Mouse (Mus musculus): ENCODE data around the gene Atp2b2.

The Atp2b2 gene

DNA sequence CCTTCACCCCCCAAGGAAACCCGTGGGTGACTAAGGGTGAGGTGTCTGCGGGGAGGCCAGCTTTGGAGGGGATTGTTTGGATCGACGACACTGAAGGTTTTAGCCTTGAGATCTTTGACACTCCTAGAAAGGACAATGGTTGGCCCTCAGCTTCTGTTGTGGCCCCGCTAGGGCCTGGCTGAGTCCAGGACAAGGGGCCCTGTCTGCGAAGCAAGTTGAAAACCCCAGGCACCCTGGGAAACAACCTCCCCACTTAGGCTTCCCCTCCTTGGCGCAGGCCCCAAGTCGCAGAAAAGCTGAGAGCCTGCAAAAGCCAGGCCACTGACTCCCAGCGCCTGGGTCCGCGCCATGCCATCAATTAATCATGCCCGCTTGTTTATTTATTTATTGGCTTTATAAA, at the start of gene Atp2b2:
Gene Atp2b2 (minus strand): TSS at position 282 of the 400 bp plus-strand sequence.
- peak; percentile 47 for DNase-seq

- DNase-seq = peak; percentile 71
Measured at GRCm38 (mm10) chr6:114089626-114090025, 47.2 kb upstream of the Atp2b2 start.

DNA sequence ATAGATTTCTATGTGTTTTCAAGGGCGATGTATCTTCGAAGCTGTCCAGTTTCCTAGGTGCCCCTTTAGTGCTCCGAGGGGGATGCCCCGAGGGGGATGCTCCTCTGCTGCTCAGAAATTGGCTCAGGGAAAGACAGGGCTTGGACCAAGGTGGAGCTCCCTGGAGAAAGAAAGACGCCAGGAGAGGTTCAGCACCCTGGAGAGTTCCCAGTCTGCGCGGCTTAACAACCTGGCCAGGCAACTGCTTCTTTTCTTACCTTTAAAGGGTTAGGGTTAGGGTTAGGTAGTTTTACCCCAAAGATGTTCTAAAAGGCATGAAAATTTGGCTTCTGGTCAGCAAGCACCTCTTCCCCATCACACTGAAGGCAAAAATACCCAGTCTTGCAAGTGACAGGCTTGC, 44.7 kb upstream of the Atp2b2 start:
- no peak for DNase-seq

DNA sequence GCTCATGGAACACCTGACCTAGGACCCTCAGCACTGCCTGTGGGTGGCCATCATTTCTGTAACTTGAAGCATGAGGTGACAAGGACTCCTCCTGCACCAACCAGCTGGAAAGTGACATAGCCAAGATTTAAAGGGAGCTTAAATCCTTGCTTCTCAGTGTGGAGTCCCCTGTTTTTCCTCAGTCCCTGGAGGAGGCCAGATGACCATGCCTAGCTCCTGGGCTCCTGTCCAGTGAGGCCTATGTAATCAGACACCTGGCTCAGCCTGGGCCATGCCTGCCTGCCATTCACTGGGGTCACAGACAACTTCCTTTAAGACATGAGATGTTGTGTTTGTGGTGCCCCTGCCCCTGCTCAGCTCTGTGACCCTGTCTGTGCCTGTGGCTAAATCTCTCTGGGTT, 36.1 kb upstream of the Atp2b2 start:
- DNase-seq = no peak

DNA sequence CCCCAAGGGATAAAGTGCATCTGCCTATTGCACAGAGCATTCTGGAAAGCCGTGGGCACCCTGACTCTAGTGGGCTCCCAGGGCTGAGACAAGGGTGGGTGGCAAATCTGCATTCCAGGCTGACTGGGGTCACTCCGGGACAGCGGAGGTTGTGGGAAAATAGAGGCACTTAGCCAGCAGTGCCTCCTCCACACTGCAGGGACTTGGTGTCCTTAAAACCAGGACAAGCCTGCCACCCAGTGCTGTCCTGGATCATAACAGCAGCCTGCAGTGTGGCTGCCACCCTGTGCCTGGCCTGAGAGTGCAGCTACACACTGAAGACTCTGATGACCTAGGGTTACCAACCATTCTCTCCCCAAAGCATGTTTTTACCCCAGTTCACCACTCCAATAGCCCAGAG, 34.1 kb upstream of the Atp2b2 start:
- DNase-seq = peak; percentile 70

DNA sequence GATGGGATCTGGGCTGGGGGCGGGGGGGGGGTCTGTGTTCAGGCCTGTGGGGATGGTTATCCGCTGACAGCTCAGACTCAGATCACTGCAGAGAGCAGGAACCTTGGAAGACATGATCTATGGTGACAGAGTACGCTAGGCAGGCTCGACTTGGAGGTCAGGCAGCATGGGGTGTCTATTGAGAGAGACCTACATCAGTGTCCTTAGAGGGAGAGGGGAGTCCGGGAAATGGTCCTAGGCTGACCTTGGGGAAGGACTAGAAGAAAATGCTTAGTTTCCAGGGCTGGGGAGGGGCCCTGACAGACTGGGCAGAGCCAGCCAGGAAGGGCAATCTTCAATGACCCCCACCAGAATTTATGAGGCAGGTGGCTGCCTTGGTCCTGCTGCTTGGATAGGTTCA, 33.6 kb upstream of the Atp2b2 start:
- DNase-seq = no peak

DNA sequence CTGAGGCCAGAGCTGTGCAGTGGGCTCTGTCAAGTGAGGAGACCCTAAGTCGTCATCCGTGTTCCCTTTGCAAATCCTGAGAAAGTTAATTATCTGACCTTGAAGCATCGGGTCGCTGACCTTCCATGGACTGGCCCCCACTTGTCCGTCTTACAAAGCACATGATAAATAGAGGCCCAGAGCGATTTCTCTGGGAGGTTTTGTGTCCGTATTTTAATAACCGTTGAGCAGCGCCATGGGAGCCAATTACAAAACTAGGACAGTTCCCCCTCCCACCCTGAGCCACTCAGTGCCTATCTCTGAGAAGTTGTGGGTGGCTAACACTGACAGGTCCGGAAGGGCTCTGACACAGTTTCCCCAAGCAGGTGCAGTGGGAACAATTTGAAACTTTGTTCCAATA, 32.5 kb upstream of the Atp2b2 start:
- DNase-seq = no peak

GRCm38 (mm10) chr6:114074256-114074655, 31.8 kb upstream of the Atp2b2 start:
- DNase-seq = no peak

GRCm38 (mm10) chr6:114071564-114071963, 29.2 kb upstream of the Atp2b2 start:
- DNase-seq = peak; percentile 77

DNA sequence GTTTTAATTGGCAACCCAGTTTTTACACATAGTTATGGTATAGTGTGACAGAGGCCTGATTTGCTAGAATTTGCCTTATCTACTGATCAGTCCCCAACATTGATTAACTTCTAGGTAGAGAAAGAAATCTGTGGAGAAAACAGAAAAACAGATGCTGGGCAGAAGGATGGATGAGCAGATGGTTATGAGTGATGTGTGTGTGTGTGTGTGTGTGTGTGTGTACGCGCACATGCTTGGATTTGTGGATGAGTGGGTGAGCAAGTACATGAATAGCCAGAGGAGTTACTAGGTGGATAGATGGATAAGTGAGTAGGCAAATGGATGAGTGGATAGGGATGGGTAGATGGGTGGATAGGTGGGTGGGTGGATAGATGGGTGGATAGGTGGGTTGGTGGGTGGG, 20.7 kb upstream of the Atp2b2 start:
- DNase-seq = no peak

DNA sequence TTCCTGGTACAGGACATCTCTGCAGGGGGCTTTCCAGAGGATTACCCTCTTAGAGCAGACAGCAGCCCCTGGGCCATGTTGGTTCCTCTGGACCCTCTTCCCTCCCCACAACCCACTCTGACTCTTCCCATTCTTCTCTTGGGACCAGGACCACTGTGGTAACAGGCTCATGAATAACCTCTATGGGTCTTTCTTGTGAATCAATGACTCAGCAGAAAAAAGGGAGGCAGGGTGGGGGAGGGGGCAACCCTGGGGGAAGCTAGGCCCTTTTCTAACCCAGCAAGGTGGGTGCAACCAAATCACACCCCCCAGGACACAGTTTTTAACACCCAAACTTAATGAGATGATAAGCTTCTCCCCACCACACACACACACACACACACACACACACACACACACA, 20.3 kb upstream of the Atp2b2 start:
- no peak for DNase-seq

GRCm38 (mm10) chr6:114059206-114059605, 16.8 kb upstream of the Atp2b2 start:
- no peak for DNase-seq

DNA sequence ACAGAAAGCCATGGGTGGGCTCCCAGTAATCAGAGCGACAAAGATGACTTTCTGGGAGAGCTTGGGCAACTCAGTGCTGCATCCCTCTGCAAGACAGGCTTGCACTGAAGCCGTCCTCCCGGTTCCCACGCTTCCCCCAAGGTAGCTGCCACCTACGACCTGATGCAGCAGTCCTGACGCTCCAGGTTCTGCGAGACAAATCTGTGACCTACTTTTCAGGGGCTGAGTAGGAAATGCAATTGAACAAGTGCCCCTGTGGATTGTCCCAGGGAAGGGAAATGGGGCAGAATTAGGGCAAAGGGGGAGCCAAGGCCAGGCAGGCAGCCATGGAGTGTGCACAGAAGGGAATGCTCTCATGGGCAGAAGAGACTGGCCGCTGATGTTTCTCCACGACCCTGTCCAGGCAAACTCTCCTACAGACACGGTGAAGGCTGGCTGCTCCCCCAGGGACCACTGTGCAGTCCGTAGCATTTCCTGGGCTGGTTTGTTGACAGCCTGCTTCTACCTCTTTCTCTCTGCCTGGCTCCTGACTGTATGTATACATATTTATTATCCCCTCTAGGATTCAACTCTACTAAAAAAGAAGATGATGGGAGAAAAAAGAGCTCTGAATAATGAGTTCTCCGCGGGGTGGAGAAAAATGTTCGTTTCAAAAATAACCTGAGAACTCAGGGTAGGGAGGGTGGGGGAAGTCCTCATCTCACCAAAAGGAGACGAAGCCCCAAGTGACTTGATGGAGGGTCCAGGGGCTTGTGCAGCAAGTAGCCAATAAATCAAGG, 15.8 kb upstream of the Atp2b2 start:
- no peak for DNase-seq

- no peak for DNase-seq
Measured at GRCm38 (mm10) chr6:114055311-114055710, 12.9 kb upstream of the Atp2b2 start.

DNA sequence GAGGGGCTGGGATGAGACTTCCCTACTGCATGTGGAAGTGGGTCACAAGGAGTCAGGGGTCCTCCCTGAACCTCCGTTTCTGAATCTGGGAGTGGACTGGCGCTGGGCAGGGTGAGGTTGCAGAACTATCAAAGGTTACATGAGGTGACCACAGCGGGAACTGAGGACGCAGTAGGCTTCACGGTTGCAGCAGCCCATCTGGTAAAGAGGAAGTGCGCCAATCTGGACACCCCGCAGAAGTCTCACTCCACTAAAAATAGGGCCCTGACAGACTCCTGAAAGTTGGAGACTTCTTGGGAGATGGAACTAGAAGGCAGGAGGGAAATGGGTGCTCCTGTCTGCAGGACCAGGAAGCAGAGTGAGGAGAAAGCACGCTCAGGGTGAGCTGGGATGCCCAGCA, 2.5 kb upstream of the Atp2b2 start:
- DNase-seq = peak; percentile 46

GRCm38 (mm10) chr6:114042836-114043235, 423 bp upstream of the Atp2b2 start:
- no peak for DNase-seq

DNA sequence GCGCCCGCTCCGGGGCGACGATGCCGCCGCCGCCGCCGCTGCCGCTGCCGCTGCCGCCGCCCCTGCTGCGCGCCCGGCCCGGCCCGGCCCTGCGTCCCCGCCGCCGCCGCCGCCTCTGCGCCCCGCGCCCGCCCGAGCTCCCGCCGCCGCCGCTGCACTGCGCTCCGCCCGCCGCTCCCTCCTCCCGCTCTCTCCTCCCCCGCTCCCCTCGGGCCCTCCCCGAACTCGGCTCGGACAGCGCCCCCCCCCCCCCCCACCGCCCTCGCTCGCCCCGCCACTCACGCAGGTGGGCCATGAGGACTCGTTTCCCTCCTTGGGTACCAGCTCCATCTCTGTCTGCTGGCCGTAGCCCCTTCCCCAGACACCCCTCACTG, 515 bp downstream of the Atp2b2 start:
- DNase-seq = no peak

- DNase-seq = peak; percentile 84
Measured at GRCm38 (mm10) chr6:114041097-114041910, 1.1 kb downstream of the Atp2b2 start.

DNA sequence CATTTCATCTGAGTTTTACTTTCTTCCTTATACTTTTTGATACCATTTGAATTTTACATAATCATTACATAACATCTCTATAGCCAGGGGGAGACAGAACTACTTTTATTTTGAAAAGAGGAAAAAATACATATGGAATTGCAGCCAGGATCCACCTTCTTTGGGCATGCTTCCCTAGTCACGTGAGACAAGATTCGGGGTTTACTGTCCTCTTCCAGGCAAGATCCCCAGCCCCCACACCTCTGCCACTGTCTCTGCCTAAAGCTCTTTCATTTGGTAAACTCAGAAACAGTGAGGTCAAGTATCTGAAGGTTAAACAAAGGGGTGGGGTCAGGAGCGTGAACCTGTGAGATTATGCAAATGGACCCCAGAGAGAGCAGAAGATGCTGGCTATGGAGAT, 6.7 kb downstream of the Atp2b2 start:
- DNase-seq = no peak

- peak; percentile 52 for DNase-seq
Measured at GRCm38 (mm10) chr6:114032822-114033221, 9.6 kb downstream of the Atp2b2 start.

- DNase-seq = no peak
Measured at GRCm38 (mm10) chr6:114023794-114024193, 18.6 kb downstream of the Atp2b2 start.

DNA sequence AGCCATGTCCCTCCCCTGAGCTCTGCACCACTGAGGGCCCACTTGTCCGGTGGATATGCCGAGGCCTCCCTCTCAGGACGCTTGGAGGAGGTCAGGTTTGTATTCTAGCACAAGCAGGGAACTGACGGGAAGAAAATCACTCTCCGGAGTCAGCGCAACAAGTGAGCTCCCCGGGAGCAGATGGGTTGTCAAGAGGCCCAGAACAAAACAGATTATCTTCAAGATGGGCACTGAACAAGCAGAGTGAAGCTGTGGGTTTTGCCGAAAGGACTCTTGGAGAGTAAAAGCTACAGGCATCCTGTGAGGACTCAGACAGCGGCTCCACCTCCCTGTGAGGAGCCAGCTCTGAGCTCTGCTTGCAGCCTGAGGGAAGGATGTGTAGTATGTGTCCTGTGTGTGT, 20.3 kb downstream of the Atp2b2 start:
- DNase-seq = no peak

DNA sequence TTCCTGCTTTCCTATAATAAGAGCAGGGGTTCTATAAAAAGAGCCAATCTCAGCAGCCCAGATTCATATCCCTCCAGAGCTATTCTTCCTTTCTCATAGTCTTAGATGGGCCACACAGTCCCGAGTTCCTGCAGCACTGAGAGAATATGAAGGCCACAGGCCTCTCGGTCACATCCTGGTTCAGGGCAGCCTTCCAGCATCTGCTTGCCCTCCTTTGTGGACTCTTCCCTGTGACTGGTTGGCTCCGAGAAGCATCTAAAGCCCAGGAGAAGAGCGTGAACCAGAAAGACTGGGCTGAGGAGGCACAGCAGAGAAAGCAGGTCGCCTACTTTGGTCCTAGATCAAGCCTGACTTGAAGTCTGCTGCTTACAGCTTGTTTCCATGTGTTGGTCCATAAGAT, 28.6 kb downstream of the Atp2b2 start:
- peak; percentile 41 for DNase-seq

- peak; percentile 45 for DNase-seq
Measured at GRCm38 (mm10) chr6:114012834-114013233, 29.6 kb downstream of the Atp2b2 start.
